Mouse (Mus musculus) stomach, postnatal 0 days (tissue): ENCODE results near the gene Hrasls5. TPM values are rescaled to one million over a fixed set of nuclear protein-coding genes. Genes with fewer than 3 reads are reported as not detected.

Source experiments
- ATAC-seq: fragments of 200-750 bp; cut with Nextera tagmentation; 2 replicates; pipeline ENCODE4 v1.8.0; 2017; ENCODE audit not compliant: low FRiP score, low TSS enrichment
- DNase-seq: peaks from one replicate; pipeline ENCODE4 v3.0.0-alpha.2; 2016; ENCODE audit warnings: low spot score
- H3K27ac ChIP-seq: fragments of 300-500 bp; sonication (generic); replicated peaks from 2 replicates; pipeline ENCODE4 v1.5.1; 2014; ENCODE audit warnings: mild to moderate bottlenecking, control low read depth
- H3K27me3 ChIP-seq: fragments of 300-500 bp; sonication (generic); 2 replicates; pipeline ENCODE4 v1.6.1; 2014; ENCODE audit warnings: low read length; ENCODE audit not compliant: control insufficient read depth, insufficient read depth
- H3K36me3 ChIP-seq: fragments of 300-500 bp; sonication (generic); 2 replicates; pipeline ENCODE4 v1.6.1; 2014; ENCODE audit warnings: low read length, mixed read lengths; ENCODE audit not compliant: control insufficient read depth, insufficient read depth
- H3K4me1 ChIP-seq: fragments of 300-500 bp; sonication (generic); replicated peaks from 2 replicates; pipeline ENCODE4 v1.6.1; 2014; ENCODE audit warnings: antibody characterized with exemption; ENCODE audit not compliant: control insufficient read depth, insufficient read depth
- H3K4me2 ChIP-seq: fragments of 300-500 bp; sonication (generic); replicated peaks from 2 replicates; pipeline ENCODE4 v1.6.1; 2014; ENCODE audit warnings: low read depth, mild to moderate bottlenecking, control low read depth, moderate library complexity
- H3K4me3 ChIP-seq: fragments of 300-500 bp; sonication (generic); 2 replicates; pipeline ENCODE4 v1.5.1; 2014; ENCODE audit warnings: low read depth, low read length, control low read depth
- H3K9ac ChIP-seq: fragments of 300-500 bp; sonication (generic); 2 replicates; pipeline ENCODE4 v1.6.1; 2014; ENCODE audit warnings: mild to moderate bottlenecking, low read length, control low read depth, mixed read lengths
- H3K9me3 ChIP-seq: fragments of 300-500 bp; sonication (generic); 2 replicates; pipeline ENCODE4 v1.6.1; 2016; ENCODE audit warnings: low read length; ENCODE audit not compliant: control insufficient read depth
- CTCF ChIP-seq: IDR thresholded peaks from 2 replicates; pipeline ENCODE4 v1.5.1; 2016; ENCODE audit warnings: antibody characterized with exemption, low read depth, mild to moderate bottlenecking, moderate library complexity
- EP300 ChIP-seq: optimal IDR thresholded peaks from 2 replicates; pipeline ENCODE3; 2016; ENCODE audit warnings: antibody characterized with exemption
- WGBS: fragments of 180-500 bp; shearing (Covaris S2); extraction: QIAGEN DNeasy Blood & Tissue Kit; methylation state at CpG from one replicate; pipeline ENCODE4 v1.1.7; 2014; 5-methylcytosine and 5-hydroxymethylcytosine counted together
- polyA plus RNA-seq: library from polyadenylated mRNA; unstranded; fragments of >200 nt; fragmentation: Nextera tagmentation; extraction: Ambion mirVana; gene quantifications from 2 replicates; pipeline ENCODE4 v1.2.1, GENCODE M21; 2015

Gene Hrasls5
- polyA plus RNA-seq, 1 experiment from 2014 or later = 0.10 TPM

DNA sequence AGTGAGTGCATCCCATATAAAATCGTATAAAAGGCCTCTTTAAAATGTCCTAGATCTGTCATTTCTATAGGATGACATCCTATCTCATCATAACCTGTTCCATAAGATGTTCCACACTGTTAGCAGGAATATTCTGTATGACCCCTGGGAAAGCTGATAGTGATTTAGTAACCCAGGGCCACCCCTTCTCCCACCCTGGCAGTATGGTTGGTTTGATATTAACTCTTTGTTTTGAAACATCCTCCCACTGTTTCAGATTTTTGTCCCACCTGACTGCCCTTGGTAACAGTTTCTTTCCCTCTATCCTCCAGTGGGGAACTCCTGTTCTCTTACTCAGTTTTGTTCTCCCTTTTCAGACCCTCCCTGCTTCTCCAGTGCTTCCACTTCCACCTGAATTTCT lies 21.4 kb downstream of the Hrasls5 start:
- Histone ChIP-seq H3K4me2 (no peak overlapping the region), H3K27ac (no peak overlapping the region), H3K4me1 (no peaks in the 10 kb centered on the region), H3K9ac (no peak overlapping the region), H3K36me3 (no peaks in the 10 kb centered on the region), H3K27me3 (no peaks in the 10 kb centered on the region), H3K9me3 (no peaks in the 10 kb centered on the region), H3K4me3 (no peak overlapping the region)
- DNase-seq (no peak), ATAC-seq (no peak)
- WGBS = 67% methylated on average over 1 of the region's 1 CpGs
- TF ChIP-seq EP300 (no peak), CTCF (no peak)

DNA sequence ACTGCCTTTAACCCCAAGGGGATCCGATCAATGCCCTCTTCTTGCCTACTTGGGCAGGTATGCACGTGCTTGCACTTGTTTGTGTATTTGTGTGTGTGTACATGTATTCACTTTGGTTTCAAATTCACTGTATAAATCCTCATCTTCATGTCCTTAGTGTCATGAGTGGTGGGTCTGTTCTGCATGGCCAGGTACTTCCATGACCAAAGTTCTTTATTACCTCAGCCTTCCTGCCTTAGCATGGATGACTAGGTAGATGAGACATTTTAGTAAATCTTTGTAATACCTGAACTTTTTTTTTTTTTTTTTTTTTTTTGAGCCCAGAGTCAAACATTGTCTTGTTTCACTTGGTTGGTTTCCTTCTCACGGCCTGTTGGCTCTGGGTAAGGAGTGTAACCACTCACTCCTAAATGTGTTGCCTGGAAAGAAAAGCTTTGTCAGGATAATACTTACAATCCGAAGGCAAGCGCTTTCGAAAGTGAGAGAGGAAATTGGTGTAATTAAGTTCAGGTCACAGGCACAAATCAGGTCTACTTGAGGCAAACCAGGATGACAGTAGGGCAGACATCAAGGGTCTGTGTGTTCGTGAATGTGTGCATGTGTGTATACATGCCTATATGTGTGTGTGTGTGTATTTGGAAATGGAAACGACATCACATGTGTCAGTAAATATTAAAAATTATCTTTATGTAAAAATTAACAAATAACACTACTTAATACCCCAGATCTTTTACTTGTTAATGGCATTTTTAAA lies 36.7 kb downstream of the Hrasls5 start:
- Histone ChIP-seq H3K9ac (no peak overlapping the region), H3K4me3 (no peak overlapping the region), H3K9me3 (no peaks in the 10 kb centered on the region), H3K4me1 (no peaks in the 10 kb centered on the region), H3K27ac (no peak overlapping the region), H3K36me3 (no peaks in the 10 kb centered on the region), H3K4me2 (no peak overlapping the region), H3K27me3 (no peaks in the 10 kb centered on the region)
- no peak for ATAC-seq
- whole genome bisulfite sequencing = 83% methylated on average over 8 of the region's 8 CpGs
- DNase-seq = no peak
- no peak for TF ChIP-seq EP300
- no peak for TF ChIP-seq CTCF

DNA sequence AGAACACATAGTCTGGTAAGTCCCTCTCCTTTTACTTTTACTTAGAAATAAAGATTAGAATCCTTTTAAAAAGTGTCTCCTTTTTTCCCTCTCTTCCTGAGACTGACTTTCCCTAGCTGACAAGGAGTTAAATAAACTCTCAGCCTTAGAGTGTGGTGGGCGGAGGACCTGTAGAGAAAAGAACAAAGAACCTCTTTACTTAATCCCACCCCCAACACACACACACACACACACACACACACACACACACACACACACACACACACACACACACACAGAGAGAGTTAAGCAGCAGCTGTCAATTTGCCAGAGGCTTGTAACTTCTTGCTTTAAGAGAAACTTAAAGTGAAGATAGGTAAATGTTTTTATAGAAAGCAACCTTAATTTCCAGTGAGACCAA lies 59.7 kb downstream of the Hrasls5 start:
- ATAC-seq = no peak
- Histone ChIP-seq H3K27ac (no peak overlapping the region), H3K9me3 (no peaks in the 10 kb centered on the region), H3K4me1 (no peaks in the 10 kb centered on the region), H3K27me3 (no peaks in the 10 kb centered on the region), H3K9ac (no peak overlapping the region), H3K36me3 (no peaks in the 10 kb centered on the region), H3K4me3 (no peak overlapping the region), H3K4me2 (no peak overlapping the region)
- DNase-seq = no peak
- TF ChIP-seq EP300 (no peak), CTCF (no peak)
- 25% methylated on average over 1 of the region's 1 CpGs for WGBS

DNA sequence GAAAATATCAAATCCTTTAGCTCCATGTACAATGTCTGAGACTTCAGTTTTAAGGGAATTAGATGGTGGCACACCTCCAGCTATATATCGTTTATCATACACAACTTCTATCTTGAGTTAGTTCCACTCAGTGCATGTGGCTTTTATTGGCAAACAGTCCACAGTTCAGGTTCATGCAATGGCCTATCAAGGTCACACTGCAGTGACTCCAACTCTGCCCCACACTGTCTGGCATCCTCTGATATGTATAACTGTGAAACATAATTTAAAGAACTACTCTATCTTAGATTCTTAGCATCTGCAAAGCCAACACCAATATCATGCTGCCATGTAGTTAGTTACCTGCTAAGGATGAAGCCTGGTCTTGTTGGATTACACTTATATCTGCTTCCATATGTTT lies 75.6 kb downstream of the Hrasls5 start:
- Histone ChIP-seq H3K9me3 (no peaks in the 10 kb centered on the region), H3K36me3 (no peaks in the 10 kb centered on the region), H3K4me2 (no peak overlapping the region), H3K27me3 (no peaks in the 10 kb centered on the region), H3K4me1 (no peaks in the 10 kb centered on the region), H3K4me3 (no peak overlapping the region), H3K27ac (no peak overlapping the region), H3K9ac (no peak overlapping the region)
- no peak for TF ChIP-seq EP300
- no peak for TF ChIP-seq CTCF
- DNase-seq = no peak
- no peak for ATAC-seq
- WGBS = 78% methylated on average over 1 of the region's 1 CpGs

Other genes with a start within 250 kb of the Hrasls5 start
- 13.5 and 14.2 TPM in 2 replicates for gene Spindoc, start 229.5 kb upstream of the Hrasls5 start, polyA plus RNA-seq
- gene 2700081O15Rik, start 194.9 kb upstream of the Hrasls5 start, polyA plus RNA-seq = 2.6 and 3.3 TPM in 2 replicates
- gene Rtn3, start 129.3 kb upstream of the Hrasls5 start, polyA plus RNA-seq = 116 and 120 TPM in 2 replicates
- gene Atl3, start 118.5 kb upstream of the Hrasls5 start, polyA plus RNA-seq = 14.4 and 17.7 TPM in 2 replicates
- gene Pla2g16, start 55.1 kb upstream of the Hrasls5 start, polyA plus RNA-seq = 23.9 and 25.0 TPM in 2 replicates
- gene Lgals12, start 5.3 kb upstream of the Hrasls5 start, polyA plus RNA-seq = 2.3 and 3.6 TPM in 2 replicates
- gene Slc22a19, start 98.8 kb downstream of the Hrasls5 start, polyA plus RNA-seq = not detected in 2 replicates
- not detected in 2 replicates for gene Slc22a26, start 190.1 kb downstream of the Hrasls5 start, polyA plus RNA-seq